Mouse (Mus musculus) MEL (cell line): Measurements from ENCODE around the gene Apobec2. TPM values are rescaled to one million over a fixed set of nuclear protein-coding genes. Genes with fewer than 3 reads are reported as not detected.

Source experiments
- DNase-seq: peaks from one replicate; pipeline ENCODE4 v3.0.0; 2011; ENCODE audit warnings: low read depth, low spot score
- H3K27ac ChIP-seq: 2 replicates; pipeline ENCODE4 v1.5.1; 2012; ENCODE audit warnings: low read depth, mild to moderate bottlenecking, control low read depth, low read length, moderate library complexity; ENCODE audit not compliant: control insufficient read depth
- H3K27me3 ChIP-seq, 2 experiments: fragments of 150-350 bp in 1 of 2; sonication (generic) in 1 of 2; 2 replicates each; pipeline ENCODE4 v1.6.1; 2012; ENCODE audit warnings: low read length in 2 of 2, mild to moderate bottlenecking in 2 of 2, improper control_type of control experiment in 1 of 2, moderate library complexity in 1 of 2; ENCODE audit not compliant: insufficient read depth in 2 of 2, control insufficient read depth in 1 of 2
- H3K36me3 ChIP-seq, 2 experiments: 2 replicates each; pipeline ENCODE4 v1.6.1; 2012 to 2014; ENCODE audit warnings: low read length in 2 of 2, improper control_type of control experiment in 1 of 2, inconsistent platforms in 1 of 2, mild to moderate bottlenecking in 1 of 2; ENCODE audit not compliant: insufficient read depth in 2 of 2, control insufficient read depth in 1 of 2
- H3K4me1 ChIP-seq, 2 experiments: fragments of 150-350 bp in 1 of 2; sonication (generic) in 1 of 2; 2 replicates each; pipeline ENCODE4 v1.6.1; 2012; ENCODE audit warnings: low read length in 2 of 2, improper control_type of control experiment in 1 of 2, mild to moderate bottlenecking in 1 of 2; ENCODE audit not compliant: insufficient read depth in 2 of 2, control insufficient read depth in 1 of 2
- H3K4me3 ChIP-seq, 2 experiments: fragments of 150-350 bp in 1 of 2; sonication (generic) in 1 of 2; 2 replicates each; pipeline ENCODE4 v1.5.1; 2012; ENCODE audit warnings: low read depth in 2 of 2, low read length in 2 of 2, mild to moderate bottlenecking in 2 of 2, moderate library complexity in 2 of 2, control low read depth in 1 of 2, improper control_type of control experiment in 1 of 2; ENCODE audit not compliant: control insufficient read depth in 1 of 2, insufficient read depth in 1 of 2
- H3K79me2 ChIP-seq: 2 replicates; pipeline ENCODE4 v1.6.1; 2012; ENCODE audit warnings: mild to moderate bottlenecking, low read length, moderate library complexity; ENCODE audit not compliant: control insufficient read depth, poor library complexity, insufficient read depth
- H3K9ac ChIP-seq: 2 replicates; pipeline ENCODE4 v1.6.1; 2012; ENCODE audit warnings: low read depth, mild to moderate bottlenecking, control low read depth, low read length, moderate library complexity; ENCODE audit not compliant: control insufficient read depth, poor library complexity, severe bottlenecking
- H3K9me3 ChIP-seq: fragments of 150-350 bp; sonication (generic); replicated peaks from 2 replicates; pipeline ENCODE4 v1.6.1; 2012; ENCODE audit warnings: mild to moderate bottlenecking, low read length, improper control_type of control experiment, moderate library complexity; ENCODE audit not compliant: insufficient read depth
- CTCF ChIP-seq, 3 experiments: IDR thresholded peaks in 2 of 3; conservative IDR thresholded peaks in 1 of 3; 2 replicates each; pipeline ENCODE4 v1.5.1; 2011 to 2012; ENCODE audit warnings: low read length in 3 of 3, low read depth in 2 of 3, mild to moderate bottlenecking in 2 of 3, improper control_type of control experiment in 1 of 3, inconsistent platforms in 1 of 3, mixed read lengths in 1 of 3, moderate library complexity in 1 of 3; ENCODE audit not compliant: control insufficient read depth in 1 of 3, insufficient read depth in 1 of 3, poor library complexity in 1 of 3, severe bottlenecking in 1 of 3
- E2F4 ChIP-seq: IDR thresholded peaks from 2 replicates; pipeline ENCODE4 v1.6.1; 2011; ENCODE audit warnings: low read depth, low read length, improper control_type of control experiment, borderline replicate concordance
- ELF1 ChIP-seq: IDR thresholded peaks from 2 replicates; pipeline ENCODE4 v1.6.1; 2014; ENCODE audit warnings: low read depth, mild to moderate bottlenecking, inconsistent platforms, low read length, improper control_type of control experiment, moderate library complexity
- GABPA ChIP-seq: IDR thresholded peaks from 2 replicates; pipeline ENCODE4 v1.6.1; 2012; ENCODE audit warnings: low read depth, mild to moderate bottlenecking, inconsistent platforms, low read length, improper control_type of control experiment, moderate library complexity
- HCFC1 ChIP-seq: IDR thresholded peaks from 2 replicates; pipeline ENCODE4 v1.6.1; 2012; ENCODE audit warnings: low read depth, mild to moderate bottlenecking, inconsistent platforms, low read length, improper control_type of control experiment, moderate library complexity
- MAFK ChIP-seq: IDR thresholded peaks from 2 replicates; pipeline ENCODE4 v1.6.1; 2011; ENCODE audit warnings: low read depth, mild to moderate bottlenecking, low read length, improper control_type of control experiment, borderline replicate concordance
- MAX ChIP-seq: IDR thresholded peaks from 2 replicates; pipeline ENCODE4 v1.6.1; 2011; ENCODE audit warnings: low read length, improper control_type of control experiment
- MXI1 ChIP-seq: IDR thresholded peaks from 2 replicates; pipeline ENCODE4 v1.6.1; 2011; ENCODE audit warnings: mild to moderate bottlenecking, low read depth, low read length, improper control_type of control experiment
- NRF1 ChIP-seq: IDR thresholded peaks from 2 replicates; pipeline ENCODE4 v1.6.1; 2014; ENCODE audit warnings: low read depth, mild to moderate bottlenecking, inconsistent platforms, low read length, improper control_type of control experiment, moderate library complexity; ENCODE audit not compliant: poor library complexity, insufficient read depth, severe bottlenecking
- RAD21 ChIP-seq: IDR thresholded peaks from 2 replicates; pipeline ENCODE4 v1.6.1; 2011; ENCODE audit warnings: mild to moderate bottlenecking, low read depth, low read length, improper control_type of control experiment
- TAL1 ChIP-seq: IDR thresholded peaks from 2 replicates; pipeline ENCODE4 v1.6.1; 2012; ENCODE audit warnings: mild to moderate bottlenecking, inconsistent platforms, low read length, moderate library complexity, mixed read lengths
- TBP ChIP-seq: IDR thresholded peaks from 2 replicates; pipeline ENCODE4 v1.8.0; 2011; ENCODE audit warnings: low read depth, low read length, improper control_type of control experiment
- UBTF ChIP-seq: IDR thresholded peaks from 2 replicates; pipeline ENCODE4 v1.6.1; 2012; ENCODE audit warnings: low read depth, mild to moderate bottlenecking, inconsistent platforms, low read length, improper control_type of control experiment, moderate library complexity, borderline replicate concordance; ENCODE audit not compliant: insufficient read depth
- USF1 ChIP-seq: IDR thresholded peaks from 2 replicates; pipeline ENCODE4 v1.6.1; 2014; ENCODE audit warnings: low read depth, mild to moderate bottlenecking, inconsistent platforms, low read length, improper control_type of control experiment, moderate library complexity
- ZC3H11A ChIP-seq: IDR thresholded peaks from 2 replicates; pipeline ENCODE4 v1.6.1; 2012; ENCODE audit warnings: low read depth, mild to moderate bottlenecking, inconsistent platforms, low read length, improper control_type of control experiment
- ZNF384 ChIP-seq: IDR thresholded peaks from 2 replicates; pipeline ENCODE4 v1.6.1; 2012; ENCODE audit warnings: low read depth, mild to moderate bottlenecking, inconsistent platforms, low read length, improper control_type of control experiment
- polyA plus RNA-seq, 2 experiments: library from polyadenylated mRNA; stranded (reverse) in 1 of 2; unstranded in 1 of 2; fragments of >175 nt in 1 of 2; fragments of >200 nt in 1 of 2; gene quantifications; 2 replicates each; pipeline versions ENCODE4 v1.2.1 to v1.2.4; 2012; ENCODE audit warnings: low replicate concordance in 2 of 2, low read depth in 1 of 2; ENCODE audit not compliant: insufficient read length in 2 of 2, insufficient read depth in 1 of 2, missing spikeins in 1 of 2
- total RNA-seq: library from RNA; depleted of rRNA; stranded (reverse); fragments of 300-350 nt; gene quantifications from 2 replicates; pipeline ENCODE4 v1.2.3, GENCODE M21; 2012

The Apobec2 gene
- total and polyA plus RNA-seq, 3 experiments = 0.19 to 0.42 TPM; not detected in 1

DNA sequence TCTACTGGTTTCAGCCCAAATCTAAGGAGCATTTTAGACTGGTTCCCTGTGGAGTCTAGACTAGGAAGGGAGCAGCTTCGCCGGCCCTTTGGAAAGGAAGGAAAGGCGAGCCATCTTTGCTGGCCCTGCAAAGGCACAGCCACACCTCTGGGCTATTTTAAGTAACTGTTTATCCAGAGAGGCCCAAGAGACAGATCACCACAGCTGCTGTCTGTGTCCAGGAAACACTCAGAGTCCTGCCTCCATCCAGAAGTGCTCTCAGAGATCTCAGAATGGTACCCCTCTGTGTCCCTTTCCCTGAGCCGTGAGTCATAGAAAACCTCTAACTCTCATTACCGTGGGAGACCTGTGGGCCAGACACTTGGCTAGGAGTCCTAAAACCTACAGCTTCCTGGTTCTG lies 2.3 kb downstream of the Apobec2 start:
- Histone ChIP-seq H3K9me3 (no peaks in the 10 kb centered on the region), H3K36me3 (peaks cover 0 to 6% of the 10 kb centered on the region in 2 experiments; a peak in 1 of 4 replicates), H3K4me3 (no peak overlapping the region)
- DNase-seq = no peak
- no peak for TF ChIP-seq ELF1
- TF ChIP-seq UBTF = no peak
- no peak for TF ChIP-seq TBP
- TF ChIP-seq ZC3H11A = no peak
- no peak for TF ChIP-seq E2F4
- TF ChIP-seq MAX = no peak
- no peak for TF ChIP-seq CTCF (IDR thresholded peaks at IDR 0.05 in 2 of 3, conservative IDR thresholded peaks at IDR 0.05 in 1 of 3; ENCODE audit: control insufficient read depth in 1 of 3, insufficient read depth in 1 of 3, low read depth in 2 of 3, low read length in 3 of 3, poor library complexity in 1 of 3, severe bottlenecking in 1 of 3)
- TF ChIP-seq MAFK = no peak
- TF ChIP-seq GABPA = no peak
- no peak for TF ChIP-seq ZNF384
- no peak for TF ChIP-seq NRF1
- TF ChIP-seq HCFC1 = no peak
- no peak for TF ChIP-seq MXI1
- TF ChIP-seq USF1 = no peak
- TF ChIP-seq, all 39 proteins: peak for 0
- Histone ChIP-seq H3K27me3 (no peaks in the 10 kb centered on the region), H3K79me2 (no peaks in the 10 kb centered on the region), H3K4me1 (peaks cover 8 to 19% of the 10 kb centered on the region in 2 experiments), H3K27ac (no peak overlapping the region), H3K9ac (no peak overlapping the region)

DNA sequence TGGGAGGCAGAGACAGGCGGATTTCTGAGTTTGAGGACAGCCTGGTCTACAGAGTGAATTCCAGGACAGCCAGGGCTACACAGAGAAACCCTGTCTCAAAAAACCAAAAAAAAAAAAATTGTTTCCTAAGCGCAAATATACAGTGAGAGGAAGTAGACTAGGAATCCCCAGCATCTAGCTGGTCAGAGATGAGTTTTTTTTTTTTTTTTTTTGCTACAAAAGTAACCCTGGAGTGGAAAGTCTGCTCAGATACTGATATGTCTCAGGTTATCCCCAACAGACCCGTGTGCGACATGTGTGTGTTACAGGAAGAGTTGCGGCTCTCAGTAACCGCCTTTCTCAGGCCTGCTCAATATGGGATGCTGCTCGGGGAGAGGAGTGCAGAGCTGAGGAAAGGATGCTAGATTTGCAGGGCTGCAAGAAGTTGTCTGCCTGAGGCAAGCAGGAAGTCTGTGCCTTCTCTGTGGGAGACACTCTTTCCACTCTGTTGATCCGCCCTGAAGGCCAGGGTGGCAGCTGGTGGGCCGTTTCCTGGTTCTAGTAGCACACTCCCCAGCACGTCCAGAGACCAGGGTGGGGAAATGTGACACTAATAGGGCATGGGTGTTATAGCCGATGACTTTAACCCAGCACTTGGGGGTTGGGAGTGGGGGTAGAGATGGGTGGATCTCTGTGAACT lies 4.7 kb downstream of the Apobec2 start:
- H3K27ac ChIP-seq = no peak overlapping the region
- no peak for DNase-seq

More for the DNA sequence above, 4.7 kb downstream of the Apobec2 start:
- Histone ChIP-seq H3K79me2 (no peaks in the 10 kb centered on the region), H3K9ac (no peak overlapping the region), H3K4me1 (peaks cover 10 to 22% of the 10 kb centered on the region in 2 experiments), H3K4me3 (no peak overlapping the region), H3K27me3 (no peaks in the 10 kb centered on the region), H3K36me3 (peaks cover 0 to 10% of the 10 kb centered on the region in 2 experiments; a peak in 2 of 4 replicates), H3K9me3 (no peaks in the 10 kb centered on the region)
- TF ChIP-seq TAL1 (no peak), ZNF384 (peak; percentile 74), RAD21 (no peak)
